Mouse (Mus musculus) liver, embryonic 16.5 days (tissue): ENCODE measurements around the gene Rcn1. TPM values are rescaled to one million over a fixed set of nuclear protein-coding genes. Genes with fewer than 3 reads are reported as not detected.

Experiments used
- ATAC-seq: fragments of 200-750 bp; cut with Nextera tagmentation; 2 replicates; pipeline ENCODE4 v1.8.0; 2017; ENCODE audit warnings: low read depth, mild to moderate bottlenecking, moderate number of reproducible peaks, moderate library complexity
- H3K27ac ChIP-seq: fragments of 300-500 bp; sonication (generic); 2 replicates; pipeline ENCODE4 v1.5.1; 2014; ENCODE audit warnings: mild to moderate bottlenecking, low read length
- H3K27me3 ChIP-seq: fragments of 300-500 bp; sonication (generic); 2 replicates; pipeline ENCODE4 v1.6.1; 2014; ENCODE audit warnings: low read depth, low read length, mixed read lengths; ENCODE audit not compliant: control insufficient read depth, insufficient read depth
- H3K36me3 ChIP-seq: fragments of 300-500 bp; sonication (generic); 2 replicates; pipeline ENCODE4 v1.6.1; 2014; ENCODE audit warnings: mild to moderate bottlenecking; ENCODE audit not compliant: control insufficient read depth, insufficient read depth
- H3K4me1 ChIP-seq: fragments of 300-500 bp; sonication (generic); 2 replicates; pipeline ENCODE4 v1.6.1; 2014; ENCODE audit warnings: low read depth, low read length, mixed read lengths; ENCODE audit not compliant: control insufficient read depth
- H3K4me2 ChIP-seq: fragments of 300-500 bp; sonication (generic); 2 replicates; pipeline ENCODE4 v1.6.1; 2014; ENCODE audit warnings: low read depth, low read length, mixed read lengths
- H3K4me3 ChIP-seq: fragments of 300-500 bp; sonication (generic); 2 replicates; pipeline ENCODE4 v1.5.1; 2014; ENCODE audit warnings: low read depth, mild to moderate bottlenecking, low read length
- H3K9ac ChIP-seq: fragments of 300-500 bp; sonication (generic); 2 replicates; pipeline ENCODE4 v1.6.1; 2014; ENCODE audit warnings: low read depth, low read length
- H3K9me3 ChIP-seq: fragments of 300-500 bp; sonication (generic); replicated peaks from 2 replicates; pipeline ENCODE4 v1.6.1; 2016; ENCODE audit warnings: low read length; ENCODE audit not compliant: control insufficient read depth
- WGBS: fragments of 180-500 bp; shearing (Covaris S2); extraction: QIAGEN DNeasy Blood & Tissue Kit; methylation state at CpG from one replicate; pipeline ENCODE4 v1.1.7; 2014; ENCODE audit not compliant: insufficient replicate concordance; 5-methylcytosine and 5-hydroxymethylcytosine counted together
- polyA plus RNA-seq: library from polyadenylated mRNA; unstranded; fragments of >200 nt; fragmentation: Nextera tagmentation; extraction: Ambion mirVana; gene quantifications from 2 replicates; pipeline ENCODE4 v1.2.1, GENCODE M21; 2015

Gene Rcn1
- polyA plus RNA-seq, 1 experiment from 2014 or later, result 13.8 TPM

GRCm38 (mm10) chr2:105337171-105337875 lies 61.8 kb downstream of the Rcn1 start:
- Histone ChIP-seq H3K27ac (no peak overlapping the region), H3K4me1 (no peaks in the 10 kb centered on the region), H3K9ac (no peak overlapping the region), H3K4me2 (no peak overlapping the region), H3K36me3 (no peaks in the 10 kb centered on the region), H3K9me3 (no peaks in the 10 kb centered on the region), H3K4me3 (no peak overlapping the region), H3K27me3 (no peaks in the 10 kb centered on the region)
- no peak for ATAC-seq
- 36% methylated on average over 8 of the region's 8 CpGs for WGBS

DNA sequence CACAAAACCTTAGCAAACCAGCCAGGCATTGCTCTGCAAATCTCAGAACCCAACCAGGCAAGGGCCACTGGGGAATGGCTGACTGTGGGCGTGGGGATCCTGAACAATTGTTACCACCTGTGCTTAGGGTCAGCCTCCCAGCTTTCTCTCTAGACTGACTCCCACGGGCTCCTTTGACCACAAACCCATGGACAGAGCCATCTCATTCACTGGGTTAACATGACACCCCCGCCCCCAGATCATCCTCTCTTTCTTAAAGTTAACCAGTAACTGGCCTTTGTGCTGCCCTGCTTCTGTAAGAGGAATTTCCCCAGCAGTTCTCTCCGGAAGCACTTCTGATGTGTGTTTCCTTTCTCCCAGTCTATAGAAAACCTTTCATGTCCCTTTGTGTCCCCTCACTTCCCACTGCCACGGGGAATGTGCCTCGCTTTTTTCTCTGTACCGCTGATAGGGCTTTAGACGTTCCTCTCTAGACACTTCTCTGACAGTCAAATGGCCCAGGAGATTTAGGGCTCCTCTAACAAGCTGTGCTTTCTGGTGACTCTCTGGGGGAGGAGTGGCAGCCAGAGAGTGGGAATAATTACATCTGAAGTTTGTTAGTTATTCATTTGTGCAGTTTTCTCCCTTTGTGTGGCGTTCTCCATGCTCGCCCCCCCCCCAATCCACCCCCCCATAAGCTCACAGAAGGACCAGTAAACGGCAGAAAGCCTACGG lies 62.6 kb downstream of the Rcn1 start:
- H3K9me3 ChIP-seq, result no peaks in the 10 kb centered on the region
- H3K9ac ChIP-seq, result no peak overlapping the region
- 14% methylated on average over 12 of the region's 12 CpGs for WGBS
- H3K4me2 ChIP-seq, result no peak overlapping the region
- no peak overlapping the region for H3K27ac ChIP-seq
- H3K4me3 ChIP-seq, result no peak overlapping the region
- no peaks in the 10 kb centered on the region for H3K27me3 ChIP-seq
- ATAC-seq, result no peak
- no peaks in the 10 kb centered on the region for H3K36me3 ChIP-seq
- H3K4me1 ChIP-seq, result no peaks in the 10 kb centered on the region

Other genes starting within 250 kb of the Rcn1 start
- 1.3 and 2.4 TPM in 2 replicates for gene Them7, start 175.0 kb downstream of the Rcn1 start, polyA plus RNA-seq